Mouse (Mus musculus) gastrocnemius, postnatal 25 days (tissue): Measurements from ENCODE around the gene Bank1. TPM values are rescaled to one million over a fixed set of nuclear protein-coding genes. Genes with fewer than 3 reads are reported as not detected.
A peak's percentile ranks its signal among the peaks of the same experiment; 100 is the strongest.
"Not testable (repeated sequence)": the region's sequence is repeated elsewhere in the genome, so short reads cannot be mapped to it uniquely, and the experiment has no call there.

ENCODE experiments used
- DNase-seq: peaks from one replicate; pipeline ENCODE4 v3.0.0; 2022
- long read RNA-seq, 2 experiments: library from polyadenylated mRNA; stranded (forward); transcript quantifications; one replicate each; pipeline ENCODE4 v2.0.0; 2021
- total RNA-seq, 2 experiments: library from RNA; stranded (reverse); gene quantifications; 1 replicate in 1 of 2; 2 replicates in 1 of 2; pipeline ENCODE4 v1.2.3; 2021

Bank1 gene
- total RNA-seq = under 1 TPM in 1 of 2 experiments, not detected in 1; 0.21 TPM
- long read RNA-seq, experiment 1 = 0 reads
- long read RNA-seq, experiment 2 = 0 reads

GRCm38 (mm10) chr3:136325783-136326182, at the start of gene Bank1:
TSS of gene Bank1 (minus strand) at chr3:136326066.
- DNase-seq = peak; percentile 29

GRCm38 (mm10) chr3:136369916-136370315, 44.0 kb upstream of the Bank1 start:
- no peak for DNase-seq

GRCm38 (mm10) chr3:136369466-136369865, 43.6 kb upstream of the Bank1 start:
- DNase-seq = no peak

GRCm38 (mm10) chr3:136368505-136368999, 42.7 kb upstream of the Bank1 start:
- no peak for DNase-seq

- DNase-seq = no peak
Observed at GRCm38 (mm10) chr3:136349690-136350089, 23.8 kb upstream of the Bank1 start.

- DNase-seq = no peak
Observed at GRCm38 (mm10) chr3:136348611-136349010, 22.7 kb upstream of the Bank1 start.

GRCm38 (mm10) chr3:136347277-136347676, 21.4 kb upstream of the Bank1 start:
- no peak for DNase-seq

GRCm38 (mm10) chr3:136341911-136342310, 16.0 kb upstream of the Bank1 start:
- DNase-seq = no peak

GRCm38 (mm10) chr3:136339896-136340295, 14.0 kb upstream of the Bank1 start:
- no peak for DNase-seq

GRCm38 (mm10) chr3:136331135-136331534, 5.3 kb upstream of the Bank1 start:
- DNase-seq = peak; percentile 8

- DNase-seq = no peak
Observed at GRCm38 (mm10) chr3:136330043-136330442, 4.2 kb upstream of the Bank1 start.

GRCm38 (mm10) chr3:136329133-136329532, 3.3 kb upstream of the Bank1 start:
- DNase-seq = no peak

GRCm38 (mm10) chr3:136324716-136325115, 1.1 kb downstream of the Bank1 start:
- DNase-seq = not testable (repeated sequence)

- DNase-seq = no peak
Observed at GRCm38 (mm10) chr3:136321936-136322335, 3.9 kb downstream of the Bank1 start.

- DNase-seq = no peak
Observed at GRCm38 (mm10) chr3:136308487-136308886, 17.4 kb downstream of the Bank1 start.

- no peak for DNase-seq
Observed at GRCm38 (mm10) chr3:136306564-136307158, 19.2 kb downstream of the Bank1 start.

- DNase-seq = no peak
Observed at GRCm38 (mm10) chr3:136302541-136302940, 23.3 kb downstream of the Bank1 start.

GRCm38 (mm10) chr3:136300810-136301209, 25.1 kb downstream of the Bank1 start:
- DNase-seq = not testable (repeated sequence)

- DNase-seq = no peak
Observed at GRCm38 (mm10) chr3:136297355-136297754, 28.5 kb downstream of the Bank1 start.

GRCm38 (mm10) chr3:136295250-136295649, 30.6 kb downstream of the Bank1 start:
- DNase-seq = no peak

GRCm38 (mm10) chr3:136287883-136288282, 38.0 kb downstream of the Bank1 start:
- DNase-seq = no peak

GRCm38 (mm10) chr3:136264969-136265595, 60.8 kb downstream of the Bank1 start:
- DNase-seq = no peak

- no peak for DNase-seq
Observed at GRCm38 (mm10) chr3:136257761-136258160, 68.1 kb downstream of the Bank1 start.

GRCm38 (mm10) chr3:136254713-136255112, 71.2 kb downstream of the Bank1 start:
- DNase-seq = no peak
